10 mouse cellular contexts compared by ENCODE assay signal in genomic region chr10:44256624-44257023, GRCm38 (mm10). TPM values are rescaled to one million over a fixed set of nuclear protein-coding genes. Genes with fewer than 3 reads are reported as not detected.
DNase-seq lines count a peak whose midpoint lies in the region; ATAC-seq and TF ChIP-seq lines count a peak whose summit lies in the region.
"Had no signal": no experiment of that assay in that cellular context is flagged by ENCODE, and none has a peak within 500 bp of the region (broad histone marks: within the 10 kb centered on the region; RNA-seq: fewer than 3 reads in every experiment).

No protein-coding gene starts in this region.

- no peak overlapping the region for H3K27ac ChIP-seq in kidney, postnatal 0 days
- H3K27ac ChIP-seq in kidney, embryonic 16.5 days (ENCODE audit: low read length): no peak overlapping the region
- H3K27ac ChIP-seq: limb, embryonic 15.5 days; midbrain, embryonic 13.5 days had no signal

- H3K27me3 ChIP-seq in kidney, postnatal 0 days (ENCODE audit: insufficient read depth, low read length): no peaks in the 10 kb centered on the region
- H3K27me3 ChIP-seq in kidney, embryonic 16.5 days (ENCODE audit: insufficient read depth, low read length): no peaks in the 10 kb centered on the region
- H3K27me3 ChIP-seq: limb, embryonic 15.5 days; midbrain, embryonic 13.5 days had no signal

- intact Hi-C loops in left cerebral cortex, postnatal 10 days (cut with DNase I): no loop called here

- H3K9ac ChIP-seq in kidney, postnatal 0 days (ENCODE audit: low read depth, low read length): no peak overlapping the region
- no peak overlapping the region for H3K9ac ChIP-seq in kidney, embryonic 16.5 days (replicated peaks; ENCODE audit: low read length)
- H3K9ac ChIP-seq: limb, embryonic 15.5 days; midbrain, embryonic 13.5 days had no signal

- no peaks in the 10 kb centered on the region for H3K9me3 ChIP-seq in kidney, postnatal 0 days (replicated peaks; ENCODE audit: low read length)
- no peaks in the 10 kb centered on the region for H3K9me3 ChIP-seq in kidney, embryonic 16.5 days (ENCODE audit: low read length)
- H3K9me3 ChIP-seq: limb, embryonic 15.5 days; midbrain, embryonic 13.5 days had no signal

- H3K4me2 ChIP-seq in kidney, postnatal 0 days (ENCODE audit: low read length): no peak overlapping the region
- H3K4me2 ChIP-seq in kidney, embryonic 16.5 days (replicated peaks; ENCODE audit: low read depth, low read length): no peak overlapping the region
- H3K4me2 ChIP-seq: limb, embryonic 15.5 days; midbrain, embryonic 13.5 days had no signal

- peak; percentile 20; the same call in 1 of the 2 replicates for ATAC-seq in cerebellum, adult (ENCODE audit: insufficient number of reproducible peaks, low FRiP score, low TSS enrichment)
- ATAC-seq in kidney, postnatal 0 days (replicated peaks; ENCODE audit: low FRiP score, low read depth): no peak
- no peak for ATAC-seq in kidney, embryonic 16.5 days (ENCODE audit: low FRiP score, low TSS enrichment)
- ATAC-seq: midbrain, embryonic 13.5 days had no signal

- TF ChIP-seq CTCF in kidney, postnatal 0 days (IDR thresholded peaks at IDR 0.05; ENCODE audit: low read depth): peak; percentile 49

- no peaks in the 10 kb centered on the region for H3K4me1 ChIP-seq in kidney, postnatal 0 days (replicated peaks; ENCODE audit: insufficient read depth, low read length)
- no peaks in the 10 kb centered on the region for H3K4me1 ChIP-seq in kidney, embryonic 16.5 days (ENCODE audit: insufficient read depth, low read length)
- H3K4me1 ChIP-seq: limb, embryonic 15.5 days; midbrain, embryonic 13.5 days had no signal

- no peak for DNase-seq in cerebellum, adult 11 months
- peak; percentile 14 for DNase-seq in kidney, postnatal 0 days (ENCODE audit: low spot score)
- peak; percentile 33 for DNase-seq in thymus, postnatal 4 days
- DNase-seq in thymus, postnatal 14 days: no peak
- no peak for DNase-seq in Muller cell, postnatal 12 days (ENCODE audit: inconsistent ontology term)
- DNase-seq in left cerebral cortex, postnatal 10 days (ENCODE audit: extremely low spot score in 1 of 2, low spot score in 2 of 2): no peak

- WGBS in kidney, postnatal 0 days: 45% methylated on average over 7 of the region's 7 CpGs
- 46% methylated on average over 7 of the region's 7 CpGs for WGBS in kidney, embryonic 16.5 days

- no peaks in the 10 kb centered on the region for H3K36me3 ChIP-seq in kidney, postnatal 0 days (ENCODE audit: insufficient read depth, low read length)
- H3K36me3 ChIP-seq in kidney, embryonic 16.5 days (ENCODE audit: insufficient read depth, low read length): no peaks in the 10 kb centered on the region
- H3K36me3 ChIP-seq: limb, embryonic 15.5 days; midbrain, embryonic 13.5 days had no signal

- H3K4me3 ChIP-seq in kidney, postnatal 0 days (replicated peaks; ENCODE audit: low read depth, low read length): no peak overlapping the region
- H3K4me3 ChIP-seq in kidney, embryonic 16.5 days (ENCODE audit: low read length): no peak overlapping the region
- H3K4me3 ChIP-seq: limb, embryonic 15.5 days; midbrain, embryonic 13.5 days had no signal

RNA-seq across cellular contexts. Expression of gene Atg5, which starts 11.5 kb away (rescaled TPM):
- 51.4 and 56.6 TPM in 2 replicates for polyA plus RNA-seq in kidney, postnatal 0 days (2015; fragmentation: Nextera tagmentation; extraction: Ambion mirVana)
- polyA plus RNA-seq in kidney, embryonic 16.5 days (2015; fragmentation: Nextera tagmentation; extraction: Ambion mirVana): 52.4 and 55.6 TPM in 2 replicates
- 10 to 100 TPM; 20.8 to 22.9 TPM for total RNA-seq in left cerebral cortex, postnatal 10 days (2021)

Comparison
In these comparisons a context has a peak if more than half of its experiments do, and no peak if none do; other contexts are left out.
1. DNase-seq: peak in kidney, postnatal 0 days (single experiment) and thymus, postnatal 4 days (single experiment); none in cerebellum, adult 11 months (single experiment), thymus, postnatal 14 days (single experiment), Muller cell, postnatal 12 days (single experiment) and left cerebral cortex, postnatal 10 days (0 of 2).